ENCODE assay signal across 8 mouse cellular contexts in the genomic region with DNA sequence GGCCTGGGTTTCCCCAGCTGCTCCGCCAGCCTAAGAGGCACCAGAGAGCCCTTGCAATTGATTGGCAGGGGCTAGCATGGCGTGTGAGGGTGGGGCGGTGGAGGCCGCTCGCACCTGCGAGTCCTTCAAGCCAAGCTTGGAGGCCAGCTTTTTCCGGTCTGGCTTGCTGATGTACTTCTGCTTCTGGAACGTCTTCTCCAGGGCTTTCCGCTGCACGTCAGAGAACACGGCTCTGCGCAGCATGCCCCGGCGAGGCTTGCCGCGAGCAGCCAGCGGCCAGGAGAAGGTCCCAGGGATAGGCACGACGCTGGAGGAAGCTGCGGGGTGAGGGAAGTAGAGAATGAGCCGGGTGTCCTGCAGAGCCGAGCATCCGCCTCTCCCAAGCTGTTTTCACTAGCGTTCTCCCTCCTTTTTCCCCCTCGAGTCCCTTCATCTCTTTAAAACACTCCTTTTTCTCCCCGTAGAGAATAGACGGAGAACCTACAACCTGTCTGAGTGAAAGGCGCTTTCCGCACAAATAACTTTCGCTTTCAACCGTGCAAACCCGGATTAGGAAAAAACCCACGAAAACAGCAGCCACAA. TPM values are rescaled to one million over a fixed set of nuclear protein-coding genes. Genes with fewer than 3 reads are reported as not detected.
DNase-seq lines count a peak whose midpoint lies in the region; ATAC-seq and TF ChIP-seq lines count a peak whose summit lies in the region.

No protein-coding gene starts in this region.

- peak; percentile 57; the same call in 1 of the 2 replicates for ATAC-seq in forebrain, embryonic 13.5 days
- peak; percentile 59; the same call in 1 of the 2 replicates for ATAC-seq in kidney, embryonic 15.5 days (replicated peaks; ENCODE audit: low FRiP score)
- ATAC-seq in erythroblast, adult 5-6 weeks (replicated peaks; ENCODE audit: low FRiP score, poor library complexity, severe bottlenecking), result no peak

- peaks cover 25% of the 10 kb centered on the region for H3K27me3 ChIP-seq in C2C12 (ENCODE audit: control insufficient read depth, insufficient read depth, insufficient read length)
- peaks cover 99% of the 10 kb centered on the region for H3K27me3 ChIP-seq in forebrain, embryonic 13.5 days
- H3K27me3 ChIP-seq in kidney, embryonic 15.5 days, result peaks cover 97% of the 10 kb centered on the region
- H3K27me3 ChIP-seq in megakaryocyte, embryonic 14.5 days (replicated peaks), result peaks cover 89% of the 10 kb centered on the region
- H3K27me3 ChIP-seq in splenic B cell, adult 2 months (ENCODE audit: control insufficient read depth, insufficient read depth, low read length, poor library complexity, severe bottlenecking), result no peaks in the 10 kb centered on the region; the same call in none of the 2 replicates

- H3K4me3 ChIP-seq in C2C12 (ENCODE audit: insufficient read depth, poor library complexity, severe bottlenecking), result peak overlapping the region; percentile 12
- peak overlapping the region; percentile 27 for H3K4me3 ChIP-seq in forebrain, embryonic 13.5 days
- H3K4me3 ChIP-seq in kidney, embryonic 15.5 days (replicated peaks), result peak overlapping the region; percentile 35
- peak overlapping the region; percentile 91 for H3K4me3 ChIP-seq in megakaryocyte, embryonic 14.5 days (replicated peaks)

- no peaks in the 10 kb centered on the region for H3K79me3 ChIP-seq in C2C12 (ENCODE audit: low read depth)

- H3K4me2 ChIP-seq in forebrain, embryonic 13.5 days, result peak overlapping the region; percentile 61
- peak overlapping the region; percentile 53 for H3K4me2 ChIP-seq in kidney, embryonic 15.5 days

- WGBS in forebrain, embryonic 13.5 days, result under 1% methylated on average over 33 of the region's 33 CpGs
- WGBS in kidney, embryonic 15.5 days, result under 1% methylated on average over 33 of the region's 33 CpGs

- H3K9me3 ChIP-seq in forebrain, embryonic 13.5 days (replicated peaks), result no peaks in the 10 kb centered on the region
- H3K9me3 ChIP-seq in kidney, embryonic 15.5 days (replicated peaks), result no peaks in the 10 kb centered on the region
- peaks cover 31% of the 10 kb centered on the region for H3K9me3 ChIP-seq in megakaryocyte, embryonic 14.5 days

- no peak overlapping the region for H3ac ChIP-seq in C2C12 (ENCODE audit: control insufficient read depth, insufficient read length, low read depth)

- peaks cover 48% of the 10 kb centered on the region for H3K4me1 ChIP-seq in forebrain, embryonic 13.5 days
- peaks cover 34% of the 10 kb centered on the region for H3K4me1 ChIP-seq in kidney, embryonic 15.5 days
- peaks cover 31% of the 10 kb centered on the region for H3K4me1 ChIP-seq in megakaryocyte, embryonic 14.5 days

- no peak for TF ChIP-seq CTCF in C2C12 (IDR thresholded peaks at IDR 0.05; ENCODE audit: control insufficient read depth, insufficient read depth, insufficient read length)

- peak; percentile 55 for DNase-seq in ES-CJ7 (ENCODE audit: low read depth, low spot score)
- peak; percentile 70 for DNase-seq in splenic B cell, adult 2 months (ENCODE audit: low read depth, low spot score)
- no peak for DNase-seq in Muller cell, postnatal 12 days (ENCODE audit: inconsistent ontology term)

- no peak overlapping the region for H3K27ac ChIP-seq in forebrain, embryonic 13.5 days
- no peak overlapping the region for H3K27ac ChIP-seq in kidney, embryonic 15.5 days

- H3K79me2 ChIP-seq in C2C12 (ENCODE audit: control insufficient read depth, insufficient read depth), result no peaks in the 10 kb centered on the region

- peak overlapping the region; percentile 38; the same call in 1 of the 2 replicates for H3K9ac ChIP-seq in forebrain, embryonic 13.5 days
- H3K9ac ChIP-seq in kidney, embryonic 15.5 days, result no peak overlapping the region

- H3K36me3 ChIP-seq in C2C12 (ENCODE audit: control insufficient read depth, insufficient read depth), result no peaks in the 10 kb centered on the region
- H3K36me3 ChIP-seq in forebrain, embryonic 13.5 days (ENCODE audit: poor library complexity, severe bottlenecking), result no peaks in the 10 kb centered on the region
- no peaks in the 10 kb centered on the region for H3K36me3 ChIP-seq in kidney, embryonic 15.5 days
- H3K36me3 ChIP-seq in megakaryocyte, embryonic 14.5 days (replicated peaks; ENCODE audit: low read length), result no peaks in the 10 kb centered on the region
- H3K36me3 ChIP-seq in splenic B cell, adult 2 months (ENCODE audit: control insufficient read depth, insufficient read depth, low read length, poor library complexity, severe bottlenecking), result no peaks in the 10 kb centered on the region

TF ChIP-seq in C2C12, 6 proteins besides CTCF, POLR2A, EP300 and RAD21:
- TF ChIP-seq CEBPB (IDR thresholded peaks at IDR 0.05; ENCODE audit: low read depth) (no peak), MYOD1 (IDR thresholded peaks at IDR 0.05; ENCODE audit: control insufficient read depth, insufficient read length, low read depth) (no peak), MYOG (IDR thresholded peaks at IDR 0.05; ENCODE audit: control insufficient read depth, extremely low read depth, insufficient read length) (no peak), MAX (IDR thresholded peaks at IDR 0.05) (no peak), USF1 (IDR thresholded peaks at IDR 0.05; ENCODE audit: low read depth) (no peak), FOSL1 (IDR thresholded peaks at IDR 0.05; ENCODE audit: insufficient read depth, low read length, poor library complexity, severe bottlenecking) (no peak)

RNA-seq across cellular contexts. Expression of a gene that starts 3.2 kb away (rescaled TPM):
- polyA plus RNA-seq in C2C12 (2012; fragmentation: generic; extraction: Trizol), result not detected
- polyA plus RNA-seq in forebrain, embryonic 13.5 days (2015; fragmentation: Nextera tagmentation; extraction: Ambion mirVana), result 7.5 and 10.9 TPM in 2 replicates
- 0.24 and 0.43 TPM in 2 replicates for polyA plus RNA-seq in kidney, embryonic 15.5 days (2015; fragmentation: Nextera tagmentation; extraction: Ambion mirVana)
- polyA plus RNA-seq in megakaryocyte, embryonic 14.5 days (2012; ENCODE audit: insufficient read depth, low replicate concordance), result not detected in 2 replicates
- not detected in 2 replicates for total RNA-seq in erythroblast, adult 5-6 weeks (2015; ENCODE audit: low replicate concordance)
- not detected in 2 replicates for total RNA-seq in erythroblast, adult 5-6 weeks (2017; ENCODE audit: low replicate concordance)

Comparison
In these comparisons a context has a peak if more than half of its experiments do, and no peak if none do; other contexts are left out.
1. H3K4me3 ChIP-seq: peak in every context shown above with its lines; median percentile 91 in megakaryocyte, embryonic 14.5 days; 35 in kidney, embryonic 15.5 days; 27 in forebrain, embryonic 13.5 days; 12 in C2C12.